Mouse (Mus musculus): ENCODE measurements around the gene Krt34. TPM values are rescaled to one million over a fixed set of nuclear protein-coding genes. Genes with fewer than 3 reads are reported as not detected.
A peak's percentile ranks its signal among the peaks of the same experiment; 100 is the strongest.

The Krt34 gene
- not detected in 2 replicates for polyA plus RNA-seq (2012; rRNA removed)

- no peak for DNase-seq (ENCODE audit: low read depth)
Measured at GRCm38 (mm10) chr11:100041454-100041853, at the start of gene Krt34. TSS of gene Krt34 (minus strand) at chr11:100041554.

- DNase-seq (ENCODE audit: low read depth): no peak
Measured at GRCm38 (mm10) chr11:100088378-100089025, 47.1 kb upstream of the Krt34 start.

- DNase-seq (ENCODE audit: low read depth): no peak
Measured at GRCm38 (mm10) chr11:100087861-100088260, 46.5 kb upstream of the Krt34 start, which contains the start of gene Krt32. TSS of gene Krt32 (minus strand) at chr11:100088226.

GRCm38 (mm10) chr11:100073873-100074272 lies 32.5 kb upstream of the Krt34 start:
- no peak for DNase-seq (ENCODE audit: low read depth)

- DNase-seq (ENCODE audit: low read depth): no peak
Measured at GRCm38 (mm10) chr11:100067293-100068036, 26.1 kb upstream of the Krt34 start.

GRCm38 (mm10) chr11:100066236-100067010 lies 25.1 kb upstream of the Krt34 start:
- DNase-seq (ENCODE audit: low read depth): peak; percentile 87

- no peak for DNase-seq (ENCODE audit: low read depth)
Measured at GRCm38 (mm10) chr11:100058875-100059274, 17.5 kb upstream of the Krt34 start.

GRCm38 (mm10) chr11:100055686-100056655 lies 14.6 kb upstream of the Krt34 start:
- DNase-seq (ENCODE audit: low read depth): peak; percentile 71

- DNase-seq (ENCODE audit: low read depth): no peak
Measured at GRCm38 (mm10) chr11:100050451-100050850, 9.1 kb upstream of the Krt34 start, which contains the start of gene Krt31. TSS of gene Krt31 (minus strand) at chr11:100050551.

GRCm38 (mm10) chr11:100047193-100047592 lies 5.8 kb upstream of the Krt34 start:
- DNase-seq (ENCODE audit: low read depth): no peak

GRCm38 (mm10) chr11:100046303-100046866 lies 5.0 kb upstream of the Krt34 start:
- DNase-seq (ENCODE audit: low read depth): no peak

- DNase-seq (ENCODE audit: low read depth): no peak
Measured at GRCm38 (mm10) chr11:100029768-100030167, 11.6 kb downstream of the Krt34 start, which contains the start of gene Krt33b. TSS of gene Krt33b (minus strand) at chr11:100029868.

GRCm38 (mm10) chr11:100021438-100021837 lies 19.9 kb downstream of the Krt34 start:
- no peak for DNase-seq (ENCODE audit: low read depth)

GRCm38 (mm10) chr11:100019466-100019865 lies 21.9 kb downstream of the Krt34 start:
- DNase-seq (ENCODE audit: low read depth): no peak

GRCm38 (mm10) chr11:100016112-100016511 lies 25.2 kb downstream of the Krt34 start, which contains the start of gene Krt33a:
TSS of gene Krt33a (minus strand) at chr11:100016212.
- no peak for DNase-seq (ENCODE audit: low read depth)

- no peak for DNase-seq (ENCODE audit: low read depth)
Measured at GRCm38 (mm10) chr11:100013691-100014171, 27.6 kb downstream of the Krt34 start.

GRCm38 (mm10) chr11:100010682-100011081 lies 30.7 kb downstream of the Krt34 start:
- DNase-seq (ENCODE audit: low read depth): no peak

- no peak for DNase-seq (ENCODE audit: low read depth)
Measured at GRCm38 (mm10) chr11:100008336-100008735, 33.0 kb downstream of the Krt34 start.

- no peak for DNase-seq (ENCODE audit: low read depth)
Measured at GRCm38 (mm10) chr11:100006624-100007023, 34.7 kb downstream of the Krt34 start.

- peak; percentile 59 for DNase-seq (ENCODE audit: low read depth)
Measured at GRCm38 (mm10) chr11:100005905-100006304, 35.4 kb downstream of the Krt34 start.
